Mouse (Mus musculus): Measurements from ENCODE around the gene Mroh3.

- TF ChIP-seq CTCF (IDR thresholded peaks at IDR 0.05) (no peak), POLR2A (IDR thresholded peaks at IDR 0.05; ENCODE audit: insufficient read depth, low read depth, low read length) (no peak)
Observed at GRCm38 (mm10) chr1:136177085-136177484, 35.5 kb downstream of the Mroh3 start.

Measured in heart, adult 2 months (tissue).